Mouse (Mus musculus) lung, postnatal 0 days (tissue): ENCODE measurements around the gene Snu13. TPM values are rescaled to one million over a fixed set of nuclear protein-coding genes. Genes with fewer than 3 reads are reported as not detected.

Source experiments
- ATAC-seq: fragments of 200-750 bp; cut with Nextera tagmentation; 2 replicates; pipeline ENCODE4 v1.8.0; 2017; ENCODE audit warnings: moderate library complexity
- DNase-seq: peaks from one replicate; pipeline ENCODE4 v3.0.0-alpha.2; 2016; ENCODE audit warnings: low spot score
- H3K27ac ChIP-seq: fragments of 300-500 bp; sonication (generic); 2 replicates; pipeline ENCODE4 v1.5.1; 2014; ENCODE audit warnings: antibody characterized with exemption, mild to moderate bottlenecking, low read length, mixed read lengths
- H3K27me3 ChIP-seq: fragments of 300-500 bp; sonication (generic); replicated peaks from 2 replicates; pipeline ENCODE4 v1.6.1; 2014; ENCODE audit warnings: low read length, mixed read lengths; ENCODE audit not compliant: insufficient read depth
- H3K36me3 ChIP-seq: fragments of 300-500 bp; sonication (generic); 2 replicates; pipeline ENCODE4 v1.6.1; 2014; ENCODE audit warnings: low read length, mixed read lengths; ENCODE audit not compliant: insufficient read depth
- H3K4me1 ChIP-seq: fragments of 300-500 bp; sonication (generic); 2 replicates; pipeline ENCODE4 v1.6.1; 2014; ENCODE audit warnings: antibody characterized with exemption, low read depth, low read length, mixed read lengths; ENCODE audit not compliant: insufficient read depth
- H3K4me2 ChIP-seq: fragments of 300-500 bp; sonication (generic); replicated peaks from 2 replicates; pipeline ENCODE4 v1.6.1; 2014; ENCODE audit warnings: low read depth, mild to moderate bottlenecking, low read length, moderate library complexity, mixed read lengths
- H3K4me3 ChIP-seq: fragments of 300-500 bp; sonication (generic); 2 replicates; pipeline ENCODE4 v1.5.1; 2014; ENCODE audit warnings: low read depth, low read length
- H3K9ac ChIP-seq: fragments of 300-500 bp; sonication (generic); replicated peaks from 2 replicates; pipeline ENCODE4 v1.6.1; 2014; ENCODE audit warnings: low read depth, mild to moderate bottlenecking
- H3K9me3 ChIP-seq: fragments of 300-500 bp; sonication (generic); 2 replicates; pipeline ENCODE4 v1.6.1; 2016; ENCODE audit warnings: low read length, mixed read lengths
- CTCF ChIP-seq: IDR thresholded peaks from 2 replicates; pipeline ENCODE4 v1.5.1; 2016; ENCODE audit warnings: antibody characterized with exemption, mild to moderate bottlenecking
- EP300 ChIP-seq: IDR thresholded peaks from 2 replicates; pipeline ENCODE4 v1.6.1; 2016; ENCODE audit warnings: antibody characterized with exemption, mild to moderate bottlenecking, control low read depth
- WGBS: fragments of 180-500 bp; shearing (Covaris S2); extraction: QIAGEN DNeasy Blood & Tissue Kit; methylation state at CpG from one replicate; pipeline ENCODE4 v1.1.7; 2014; 5-methylcytosine and 5-hydroxymethylcytosine counted together
- polyA plus RNA-seq: library from polyadenylated mRNA; unstranded; fragments of >200 nt; fragmentation: Nextera tagmentation; extraction: Ambion mirVana; gene quantifications from 2 replicates; pipeline ENCODE4 v1.2.1, GENCODE M21; 2015

Gene Snu13
- polyA plus RNA-seq, 1 experiment from 2014 or later = 139 TPM

DNA sequence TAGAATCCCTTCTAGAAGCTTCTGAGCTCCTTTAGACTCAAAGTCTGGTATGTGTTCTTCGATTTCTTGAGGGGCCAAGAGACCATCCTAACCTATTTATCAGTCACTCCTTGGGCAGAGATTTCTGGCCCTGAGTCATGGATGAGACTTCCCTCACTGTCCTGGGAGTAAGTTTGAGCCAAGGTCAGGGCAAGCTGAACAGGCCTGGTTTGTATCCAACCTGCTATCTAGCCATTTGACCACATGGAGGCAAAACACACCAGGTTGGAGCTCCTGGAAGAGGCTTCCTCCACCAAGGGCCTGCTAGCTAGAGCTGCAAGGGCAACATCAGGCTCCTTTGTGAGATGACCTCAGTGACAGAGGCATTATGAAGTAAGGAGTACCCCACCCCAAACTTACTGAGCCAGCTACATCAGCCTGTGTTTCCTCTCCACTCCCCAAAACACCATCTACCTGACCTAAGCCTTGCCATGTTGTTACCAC lies 11.4 kb upstream of the Snu13 start, which contains the start of gene 4930407I10Rik:
TSS of gene 4930407I10Rik (plus strand) at position 433 of the 483 bp plus-strand sequence.
- ATAC-seq (no peak), DNase-seq (no peak)
- Histone ChIP-seq H3K9me3 (no peaks in the 10 kb centered on the region), H3K4me3 (no peak within 1 kb of the TSS), H3K27me3 (no peaks in the 10 kb centered on the region), H3K4me1 (no peaks in the 10 kb centered on the region), H3K36me3 (no peaks in the 10 kb centered on the region), H3K27ac (no peak within 1 kb of the TSS), H3K4me2 (no peak within 1 kb of the TSS), H3K9ac (no peak within 1 kb of the TSS)
- TF ChIP-seq EP300 (no peak), CTCF (no peak)
- 55% methylated on average over 1 of the region's 1 CpGs for WGBS

DNA sequence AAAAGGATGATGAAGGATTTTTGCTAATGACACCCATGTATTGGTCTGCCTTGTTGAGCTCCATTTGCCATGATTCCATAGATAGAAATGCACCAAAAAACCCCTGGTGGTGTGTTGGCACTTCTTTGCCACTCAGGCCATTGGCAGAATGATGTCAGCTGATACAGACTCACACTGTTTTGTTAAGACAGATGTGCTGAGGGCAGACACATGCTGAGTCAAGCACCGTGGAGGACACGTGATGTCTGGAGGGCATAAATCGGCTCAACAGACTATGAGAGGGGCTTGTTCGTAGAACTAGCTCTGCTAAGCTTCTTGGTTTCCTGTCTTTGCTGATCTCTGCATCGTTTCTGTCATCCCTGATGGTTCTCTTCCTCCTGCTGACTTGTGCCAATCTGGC lies 5.1 kb upstream of the Snu13 start:
- Histone ChIP-seq H3K27ac (no peak overlapping the region), H3K4me2 (no peak overlapping the region), H3K9me3 (no peaks in the 10 kb centered on the region), H3K4me3 (no peak overlapping the region), H3K36me3 (no peaks in the 10 kb centered on the region), H3K4me1 (no peaks in the 10 kb centered on the region; the same call in 1 of the 2 replicates), H3K27me3 (no peaks in the 10 kb centered on the region), H3K9ac (no peak overlapping the region)
- WGBS = 66% methylated on average over 5 of the region's 5 CpGs
- ATAC-seq = no peak
- TF ChIP-seq EP300 = no peak
- TF ChIP-seq CTCF = no peak
- no peak for DNase-seq

DNA sequence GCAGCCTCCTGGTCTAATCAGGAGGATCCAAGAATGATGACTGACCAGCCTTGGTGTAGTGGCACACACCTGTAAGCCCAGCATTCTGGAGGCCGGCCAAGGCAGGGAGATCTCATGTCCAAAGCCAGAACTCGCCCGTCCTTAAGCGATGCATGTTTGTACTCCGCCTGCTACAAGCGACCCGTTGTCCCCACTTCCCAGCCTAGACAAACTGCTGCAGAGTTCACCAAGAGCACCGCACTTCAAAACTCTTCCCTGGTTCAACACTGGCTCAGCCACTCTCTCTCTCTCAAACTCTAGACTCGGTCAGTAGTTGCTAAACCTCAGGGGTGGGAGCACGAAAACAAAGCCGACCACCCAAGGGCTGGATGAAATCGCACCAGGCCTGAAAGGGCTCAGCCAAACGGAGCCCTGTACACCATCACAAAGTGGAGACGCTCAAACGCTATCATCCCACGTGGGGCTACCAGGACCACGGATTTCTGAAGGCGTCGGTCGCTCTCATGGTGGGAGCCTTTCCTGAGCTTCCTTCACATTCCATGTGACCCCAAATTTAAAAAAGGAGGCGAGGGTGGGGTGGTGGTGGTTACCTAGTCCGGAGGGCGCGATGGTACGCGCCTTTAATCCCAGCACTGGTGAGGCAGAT lies 1.0 kb downstream of the Snu13 start:
- Histone ChIP-seq H3K27me3 (no peaks in the 10 kb centered on the region), H3K36me3 (no peaks in the 10 kb centered on the region; the same call in 1 of the 2 replicates), H3K4me3 (peak overlapping the region; percentile 96), H3K9me3 (no peaks in the 10 kb centered on the region), H3K4me1 (peaks cover 9% of the 10 kb centered on the region; the same call in 1 of the 2 replicates), H3K27ac (peak overlapping the region; percentile 88), H3K4me2 (peak overlapping the region; percentile 92), H3K9ac (peak overlapping the region; percentile 91)
- under 1% methylated on average over 26 of the region's 26 CpGs for WGBS
- DNase-seq (no peak), ATAC-seq (0 out of 2 replicates have a peak, but pooled peaks have one; percentile 11)
- TF ChIP-seq EP300 (no peak), CTCF (no peak)

DNA sequence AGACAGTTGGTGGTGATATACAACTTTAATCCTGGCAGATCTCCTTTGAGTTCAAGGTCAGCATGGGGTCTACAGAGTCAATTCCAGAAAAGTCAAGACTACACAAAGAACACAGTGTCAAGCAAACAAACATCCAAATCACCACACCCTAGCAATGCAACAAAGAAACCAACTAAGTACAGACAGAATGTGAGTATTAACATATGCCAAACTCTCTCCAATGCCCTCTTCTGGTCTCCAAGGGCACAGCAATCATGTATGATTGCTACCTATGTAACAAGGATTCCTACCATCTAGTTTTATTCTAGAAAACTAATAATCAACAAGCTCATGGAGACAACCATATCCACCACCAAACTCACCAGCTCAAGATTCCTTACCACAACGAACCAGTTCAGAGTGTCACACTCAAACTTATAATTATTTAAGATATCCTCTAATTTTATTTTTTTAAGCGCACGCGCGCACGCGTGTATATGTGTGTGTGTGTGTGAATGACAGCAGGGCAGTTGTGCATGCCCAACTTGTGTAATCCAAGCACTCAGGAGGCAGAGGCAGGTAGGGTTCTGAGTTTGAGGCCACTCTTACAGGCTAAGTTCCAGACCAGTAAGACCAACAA lies 3.1 kb downstream of the Snu13 start:
- H3K4me3 ChIP-seq = no peak overlapping the region
- no peak overlapping the region for H3K9ac ChIP-seq
- DNase-seq (peak; percentile 62), ATAC-seq (no peak)
- H3K36me3 ChIP-seq = peaks cover 9% of the 10 kb centered on the region; the same call in 1 of the 2 replicates
- no peaks in the 10 kb centered on the region for H3K27me3 ChIP-seq
- peaks cover 9% of the 10 kb centered on the region; the same call in 1 of the 2 replicates for H3K4me1 ChIP-seq
- TF ChIP-seq EP300 (no peak), CTCF (peak; percentile 63)
- no peaks in the 10 kb centered on the region for H3K9me3 ChIP-seq
- no peak overlapping the region for H3K27ac ChIP-seq
- no peak overlapping the region for H3K4me2 ChIP-seq
- 96% methylated on average over 7 of the region's 7 CpGs for WGBS

DNA sequence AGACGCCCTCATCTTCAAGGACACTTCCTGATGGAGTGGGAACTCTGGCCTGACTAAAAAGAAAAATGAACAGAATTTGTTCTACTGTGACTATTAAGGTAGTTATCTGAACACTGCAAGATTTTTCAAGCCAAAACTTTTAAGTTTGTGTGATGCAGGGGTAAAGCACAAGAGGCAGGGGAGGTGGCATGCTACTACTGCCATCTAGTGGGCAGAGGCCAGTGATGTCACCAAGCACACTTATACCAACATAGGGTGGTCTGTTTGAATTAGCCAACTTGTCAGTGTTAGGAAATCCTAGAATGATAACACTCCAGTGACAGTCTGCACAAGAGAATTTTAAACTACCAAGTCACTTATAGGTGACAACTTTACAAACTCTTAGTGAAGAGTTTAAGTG lies 6.7 kb downstream of the Snu13 start:
- Histone ChIP-seq H3K27ac (no peak overlapping the region), H3K36me3 (peaks cover 18% of the 10 kb centered on the region), H3K9ac (no peak overlapping the region), H3K9me3 (no peaks in the 10 kb centered on the region), H3K4me3 (no peak overlapping the region), H3K4me1 (no peaks in the 10 kb centered on the region; the same call in 1 of the 2 replicates), H3K27me3 (no peaks in the 10 kb centered on the region), H3K4me2 (no peak overlapping the region)
- DNase-seq = peak; percentile 69
- WGBS = 96% methylated on average over 1 of the region's 1 CpGs
- peak; percentile 71 for ATAC-seq
- peak; percentile 85 for TF ChIP-seq CTCF
- no peak for TF ChIP-seq EP300

DNA sequence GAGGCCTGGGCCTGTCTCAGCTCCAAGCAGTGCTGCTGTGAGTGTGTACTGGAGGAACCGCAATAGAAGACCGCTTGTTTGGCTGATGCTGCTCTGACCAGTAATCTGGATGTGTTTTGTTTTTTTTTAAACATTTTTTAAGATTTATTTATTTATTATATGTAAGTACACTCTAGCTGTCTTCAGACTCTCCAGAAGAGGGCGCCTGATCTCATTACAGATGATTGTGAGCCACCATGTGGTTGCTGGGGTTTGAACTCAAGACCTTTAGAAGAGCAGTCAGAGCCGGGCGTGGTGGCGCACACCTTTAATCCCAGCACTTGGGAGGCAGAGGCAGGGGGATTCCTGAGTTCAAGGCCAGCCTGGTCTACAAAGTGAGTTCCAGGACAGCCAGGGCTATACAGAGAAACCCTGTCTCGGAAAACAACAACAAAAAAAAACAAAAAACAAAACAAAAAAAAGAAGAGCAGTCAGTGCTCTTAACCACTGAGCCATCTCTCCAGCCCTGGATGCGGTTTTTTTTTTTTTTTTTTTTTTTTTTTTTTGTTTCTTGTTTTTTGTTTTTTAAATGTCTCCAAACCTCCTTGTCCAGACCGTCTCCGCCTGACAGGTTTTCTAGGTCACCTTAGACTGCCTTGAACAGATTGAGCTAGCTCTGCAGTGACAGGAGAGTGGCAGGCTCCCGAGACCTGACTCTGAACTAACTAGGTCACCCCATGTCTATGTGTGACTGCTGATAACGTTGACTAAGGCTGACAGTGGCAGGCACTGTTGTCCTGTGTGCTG lies 11.3 kb downstream of the Snu13 start:
- peaks cover 18% of the 10 kb centered on the region for H3K36me3 ChIP-seq
- ATAC-seq = no peak
- peak; percentile 59 for DNase-seq
- TF ChIP-seq CTCF = peak; percentile 55
- TF ChIP-seq EP300 = no peak
- H3K27me3 ChIP-seq = no peaks in the 10 kb centered on the region
- no peak overlapping the region for H3K4me3 ChIP-seq
- H3K4me1 ChIP-seq = no peaks in the 10 kb centered on the region
- H3K9me3 ChIP-seq = no peaks in the 10 kb centered on the region
- no peak overlapping the region for H3K9ac ChIP-seq
- H3K27ac ChIP-seq = no peak overlapping the region
- 77% methylated on average over 12 of the region's 12 CpGs for WGBS
- no peak overlapping the region for H3K4me2 ChIP-seq
